Mouse (Mus musculus): ENCODE data around the gene Elavl1.
"Not testable (repeated sequence)": the region's sequence is repeated elsewhere in the genome, so short reads cannot be mapped to it uniquely, and the experiment has no call there.

Elavl1 gene

GRCm38 (mm10) chr8:4258678-4259077 is 66.5 kb downstream of the Elavl1 start:
- DNase-seq (ENCODE audit: low read depth, low spot score), result peak; percentile 67

GRCm38 (mm10) chr8:4258233-4258632 is 67.0 kb downstream of the Elavl1 start:
- peak; percentile 69 for DNase-seq (ENCODE audit: low read depth, low spot score)

- DNase-seq (ENCODE audit: low read depth, low spot score), result no peak
Measured at GRCm38 (mm10) chr8:4257350-4257749, 67.9 kb downstream of the Elavl1 start.

GRCm38 (mm10) chr8:4256911-4257310 is 68.3 kb downstream of the Elavl1 start:
- no peak for DNase-seq (ENCODE audit: low read depth, low spot score)

- DNase-seq (ENCODE audit: low read depth, low spot score), result not testable (repeated sequence)
Measured at GRCm38 (mm10) chr8:4255471-4255870, 69.7 kb downstream of the Elavl1 start.

- DNase-seq (ENCODE audit: low read depth, low spot score), result no peak
Measured at GRCm38 (mm10) chr8:4254001-4254400, 71.2 kb downstream of the Elavl1 start.

- peak; percentile 92 for DNase-seq (ENCODE audit: low read depth, low spot score)
Measured at GRCm38 (mm10) chr8:4252934-4253841, 72.0 kb downstream of the Elavl1 start, which contains the start of gene Snapc2. Snapc2 (plus strand) TSS chr8:4253080.

GRCm38 (mm10) chr8:4252116-4252760 is 73.0 kb downstream of the Elavl1 start:
- no peak for DNase-seq (ENCODE audit: low read depth, low spot score)

- DNase-seq (ENCODE audit: low read depth, low spot score), result peak; percentile 55
Measured at GRCm38 (mm10) chr8:4250306-4250970, 74.8 kb downstream of the Elavl1 start.

- DNase-seq (ENCODE audit: low read depth, low spot score), result no peak
Measured at GRCm38 (mm10) chr8:4249213-4249612, 76.0 kb downstream of the Elavl1 start.

- no peak for DNase-seq (ENCODE audit: low read depth, low spot score)
Measured at GRCm38 (mm10) chr8:4247951-4248540, 77.2 kb downstream of the Elavl1 start, which contains the start of gene Tgfbr3l. Tgfbr3l (plus strand) TSS chr8:4248214.

GRCm38 (mm10) chr8:4247241-4247640 is 78.0 kb downstream of the Elavl1 start:
- DNase-seq (ENCODE audit: low read depth, low spot score), result no peak

GRCm38 (mm10) chr8:4245737-4246136 is 79.5 kb downstream of the Elavl1 start:
- no peak for DNase-seq (ENCODE audit: low read depth, low spot score)

GRCm38 (mm10) chr8:4245061-4245460 is 80.2 kb downstream of the Elavl1 start:
- DNase-seq (ENCODE audit: low read depth, low spot score), result no peak

- DNase-seq (ENCODE audit: low read depth, low spot score), result no peak
Measured at GRCm38 (mm10) chr8:4239193-4239890, 85.9 kb downstream of the Elavl1 start.

GRCm38 (mm10) chr8:4238434-4239192 is 86.6 kb downstream of the Elavl1 start, which contains the start of the genes Map2k7 and Gm49320:
Map2k7 (plus strand) TSS chr8:4238740.
Gm49320 (plus strand) TSS chr8:4238865.
- DNase-seq (ENCODE audit: low read depth, low spot score), result peak; percentile 100

GRCm38 (mm10) chr8:4237814-4238433 is 87.3 kb downstream of the Elavl1 start:
- DNase-seq (ENCODE audit: low read depth, low spot score), result no peak
